Mouse (Mus musculus) CH12.LX (cell line): ENCODE results near the gene Trip4.

Source experiments
- CTCF ChIP-seq, 2 experiments: IDR thresholded peaks in 1 of 2; conservative IDR thresholded peaks in 1 of 2; 2 replicates each; pipeline ENCODE4 v1.5.1; 2011 to 2012; ENCODE audit warnings: low read depth in 2 of 2, low read length in 2 of 2, improper control_type of control experiment in 1 of 2, inconsistent platforms in 1 of 2, mild to moderate bottlenecking in 1 of 2, moderate library complexity in 1 of 2
- MAFK ChIP-seq: IDR thresholded peaks from 2 replicates; pipeline ENCODE4 v1.6.1; 2011; ENCODE audit warnings: low read length, improper control_type of control experiment; ENCODE audit not compliant: insufficient replicate concordance

- no peak for TF ChIP-seq CTCF (conservative IDR thresholded peaks at IDR 0.05 in 1 of 2, IDR thresholded peaks at IDR 0.05 in 1 of 2; ENCODE audit: low read depth in 2 of 2, low read length in 2 of 2)
- TF ChIP-seq MAFK, result no peak
These were observed 90.2 kb downstream of the Trip4 start for GRCm38 (mm10) chr9:65818402-65818801.
